Mouse (Mus musculus): ENCODE data around the gene Tmco1. TPM values are rescaled to one million over a fixed set of nuclear protein-coding genes. Genes with fewer than 3 reads are reported as not detected.

Gene Tmco1
- polyA plus RNA-seq, 1 experiment from 2014 or later, result 92.8 TPM

DNA sequence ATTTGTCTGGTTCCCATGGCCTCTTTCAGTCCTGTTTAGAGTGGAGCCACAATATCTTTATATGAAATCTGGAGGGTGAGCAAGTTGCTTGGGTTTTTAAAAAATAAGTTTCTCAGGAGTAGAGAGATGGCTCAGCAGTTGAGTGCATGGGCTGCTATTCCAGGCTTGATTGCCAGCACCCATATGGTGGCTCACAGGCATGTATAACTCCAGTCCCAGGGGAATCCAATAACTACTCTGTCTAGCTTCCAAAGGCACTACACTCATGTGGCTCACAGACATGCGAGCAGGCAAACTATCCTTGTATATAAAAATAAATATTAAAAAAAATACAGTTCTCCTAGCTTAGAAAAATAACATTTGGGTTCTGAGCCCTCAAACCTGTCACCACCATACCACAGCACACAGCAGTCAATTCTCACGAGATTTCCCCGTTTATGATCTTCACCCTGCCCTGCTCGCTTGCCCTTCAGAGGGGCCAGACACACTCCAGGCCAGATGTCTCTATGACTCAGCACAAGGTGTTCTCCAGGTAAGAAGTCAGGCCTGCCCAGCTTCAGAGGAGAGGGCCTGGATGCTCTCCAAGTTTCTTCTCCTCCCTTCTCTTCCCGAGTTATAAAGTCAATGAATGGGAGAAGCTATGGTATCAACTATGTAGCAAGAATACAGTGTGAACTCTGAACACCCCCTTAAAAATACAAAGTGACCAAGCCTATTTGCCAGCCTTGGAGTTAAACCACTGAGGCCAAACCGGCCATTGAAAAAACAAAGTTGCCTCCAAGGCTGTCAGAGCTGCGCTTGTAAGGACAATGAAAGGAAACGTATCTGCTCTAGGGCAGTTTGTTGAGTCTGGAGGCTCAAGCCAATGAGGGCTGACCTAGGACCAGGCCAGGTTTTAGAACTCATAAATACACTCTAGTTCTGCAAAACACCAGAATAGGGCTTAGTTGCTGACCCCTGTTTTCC, 73.2 kb downstream of the Tmco1 start:
- no peak overlapping the region for H3K9ac ChIP-seq
- no peak for ATAC-seq (ENCODE audit: insufficient number of reproducible peaks, low FRiP score, low TSS enrichment, low read depth)
- H3K36me3 ChIP-seq, result peaks cover under 1% of the 10 kb centered on the region; the same call in 1 of the 2 replicates
- no peak overlapping the region for H3K4me2 ChIP-seq
- H3K4me1 ChIP-seq, result no peaks in the 10 kb centered on the region
- 69% methylated on average over 8 of the region's 8 CpGs for WGBS
- H3K27me3 ChIP-seq, result no peaks in the 10 kb centered on the region
- H3K9me3 ChIP-seq, result no peaks in the 10 kb centered on the region
- H3K4me3 ChIP-seq, result no peak overlapping the region
- no peak overlapping the region for H3K27ac ChIP-seq

DNA sequence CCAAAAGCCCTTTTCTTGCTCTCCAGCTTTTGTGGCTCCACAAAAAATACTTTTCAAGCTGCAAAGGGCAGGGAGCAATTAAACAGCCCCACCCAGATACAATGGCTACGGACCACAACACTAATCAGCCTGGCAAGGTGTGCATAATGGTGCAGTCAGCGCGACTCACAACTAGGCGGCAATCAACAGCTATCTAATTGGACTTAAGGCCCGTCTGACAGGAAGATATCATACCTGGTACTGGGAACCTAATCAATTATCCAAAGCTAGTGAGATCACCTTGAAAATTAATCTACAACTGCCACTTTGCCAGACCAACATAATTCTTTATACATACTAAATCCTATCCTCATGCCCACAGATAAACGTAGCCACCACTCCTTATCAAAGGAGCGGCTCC, 74.1 kb downstream of the Tmco1 start:
- Histone ChIP-seq H3K9me3 (no peaks in the 10 kb centered on the region), H3K4me2 (no peak overlapping the region), H3K27ac (no peak overlapping the region), H3K36me3 (no peaks in the 10 kb centered on the region), H3K9ac (no peak overlapping the region), H3K27me3 (no peaks in the 10 kb centered on the region), H3K4me3 (no peak overlapping the region), H3K4me1 (0 out of 2 replicates have a peak, but pooled peaks cover 1% of the 10 kb centered on the region)
- WGBS, result 79% methylated on average over 7 of the region's 7 CpGs
- ATAC-seq (ENCODE audit: insufficient number of reproducible peaks, low FRiP score, low TSS enrichment, low read depth), result no peak

DNA sequence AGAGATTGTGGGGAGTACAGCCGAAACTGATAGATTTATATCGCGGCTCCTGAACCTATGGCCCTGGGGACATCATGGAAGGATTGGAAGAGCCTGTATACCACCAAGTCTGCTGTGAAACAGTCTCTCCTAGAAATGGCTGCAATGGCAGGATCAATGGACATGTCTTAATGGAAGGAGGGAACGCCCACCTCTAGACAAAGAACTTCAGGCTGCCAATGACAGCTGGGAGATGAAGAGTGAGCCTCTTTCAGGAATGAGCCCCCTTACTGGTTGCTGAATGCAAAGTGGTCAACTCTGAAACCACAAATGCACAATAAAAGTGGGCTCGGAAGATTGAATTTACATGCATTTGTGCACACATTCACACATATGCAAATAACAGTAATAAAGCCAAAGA, 74.6 kb downstream of the Tmco1 start:
- no peak for ATAC-seq (ENCODE audit: insufficient number of reproducible peaks, low FRiP score, low TSS enrichment, low read depth)
- H3K27ac ChIP-seq, result no peak overlapping the region
- no peak overlapping the region for H3K9ac ChIP-seq
- no peaks in the 10 kb centered on the region for H3K36me3 ChIP-seq
- WGBS, result 88% methylated on average over 5 of the region's 5 CpGs
- H3K4me2 ChIP-seq, result no peak overlapping the region
- no peaks in the 10 kb centered on the region for H3K27me3 ChIP-seq
- H3K4me3 ChIP-seq, result no peak overlapping the region
- H3K4me1 ChIP-seq, result 0 out of 2 replicates have a peak, but pooled peaks cover 2% of the 10 kb centered on the region
- no peaks in the 10 kb centered on the region for H3K9me3 ChIP-seq

DNA sequence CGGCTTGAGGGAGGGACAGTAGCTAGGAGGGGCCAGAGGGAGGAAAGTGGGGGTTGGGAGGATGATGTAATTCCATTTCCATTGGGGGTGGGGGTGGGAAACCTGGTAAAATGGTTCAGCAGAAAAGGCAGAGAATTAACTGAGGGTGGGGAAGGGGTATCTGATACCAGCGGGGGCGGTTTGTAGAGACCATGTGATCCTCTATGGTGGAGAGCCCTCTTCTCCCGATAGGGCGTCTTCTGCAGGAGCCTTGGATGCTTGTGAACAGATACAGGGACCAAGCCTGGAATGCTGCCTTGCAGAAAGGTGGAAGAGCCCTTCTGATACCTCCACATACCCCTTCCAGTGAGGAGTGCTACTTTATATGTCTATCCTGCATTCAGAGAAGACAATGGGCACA, 75.0 kb downstream of the Tmco1 start:
- 90% methylated on average over 5 of the region's 5 CpGs for WGBS
- Histone ChIP-seq H3K27me3 (no peaks in the 10 kb centered on the region), H3K9me3 (no peaks in the 10 kb centered on the region), H3K9ac (no peak overlapping the region), H3K36me3 (no peaks in the 10 kb centered on the region), H3K4me3 (no peak overlapping the region), H3K4me2 (no peak overlapping the region), H3K27ac (no peak overlapping the region), H3K4me1 (0 out of 2 replicates have a peak, but pooled peaks cover 2% of the 10 kb centered on the region)
- no peak for ATAC-seq (ENCODE audit: insufficient number of reproducible peaks, low FRiP score, low TSS enrichment, low read depth)

Small RNA genes lying within 50 kb of the gene (microRNA-seq; reads per million reads assigned to microRNA genes)
- 0.61 reads per million for gene Gm25911
- not detected for gene Mir6347

Other genes starting within 250 kb of the Tmco1 start
- 64.9 and 69.1 TPM in 2 replicates for gene Uck2, start 23.1 kb upstream of the Tmco1 start, polyA plus RNA-seq (2015; fragmentation: Nextera tagmentation; extraction: Ambion mirVana)
- 56.9 and 57.8 TPM in 2 replicates for gene Aldh9a1, start 41.6 kb downstream of the Tmco1 start, polyA plus RNA-seq (2015; fragmentation: Nextera tagmentation; extraction: Ambion mirVana)
- 61.9 and 62.2 TPM in 2 replicates for gene Mgst3, start 85.5 kb downstream of the Tmco1 start, polyA plus RNA-seq (2015; fragmentation: Nextera tagmentation; extraction: Ambion mirVana)
- 0.22 TPM in 1 of 2 replicates, not detected in the other for gene Lrrc52, start 158.4 kb downstream of the Tmco1 start, polyA plus RNA-seq (2015; fragmentation: Nextera tagmentation; extraction: Ambion mirVana)